15 mouse cellular contexts compared by ENCODE assay signal in the genomic region with DNA sequence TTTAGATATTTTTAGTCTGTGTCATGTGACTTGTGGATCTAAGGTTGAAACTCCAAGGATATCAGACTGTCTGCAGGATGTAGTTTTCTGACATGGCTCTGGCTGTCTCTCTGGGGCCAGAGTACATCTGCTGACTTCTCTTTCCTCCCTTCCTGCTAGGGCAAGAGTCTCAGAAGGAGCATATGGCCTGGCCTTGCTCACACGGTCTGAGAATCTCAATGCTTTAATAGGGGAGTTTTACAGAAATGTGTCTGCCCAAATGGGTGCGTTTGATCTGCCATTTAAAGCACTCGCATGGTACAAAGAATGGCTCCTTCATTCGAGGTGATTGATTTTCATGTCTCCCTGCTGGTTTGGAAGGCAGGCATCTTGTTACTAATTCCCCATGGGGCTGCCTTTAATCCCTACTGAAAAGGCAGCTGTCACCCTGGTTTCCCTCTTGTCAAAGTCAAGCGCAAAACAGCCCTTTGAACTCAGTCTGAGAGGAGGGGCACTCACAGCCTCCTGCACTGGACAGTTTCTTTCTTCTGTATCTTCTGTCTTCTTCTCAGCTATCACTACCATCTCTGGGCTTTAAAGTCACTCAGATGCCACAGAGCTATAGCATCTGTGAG.
DNase-seq lines count a peak whose midpoint lies in the region; ATAC-seq and TF ChIP-seq lines count a peak whose summit lies in the region.
"Had no signal": no experiment of that assay in that cellular context is flagged by ENCODE, and none has a peak within 500 bp of the region (broad histone marks: within the 10 kb centered on the region; RNA-seq: fewer than 3 reads in every experiment).

No protein-coding gene starts in this region.

- no peaks in the 10 kb centered on the region for H3K9me3 ChIP-seq in heart, embryonic 16.5 days (replicated peaks; ENCODE audit: control insufficient read depth, low read length)
- no peaks in the 10 kb centered on the region for H3K9me3 ChIP-seq in embryonic facial prominence, embryonic 10.5 days
- no peaks in the 10 kb centered on the region for H3K9me3 ChIP-seq in midbrain, embryonic 15.5 days
- H3K9me3 ChIP-seq: heart, embryonic 12.5 days had no signal

- H3K4me2 ChIP-seq in heart, embryonic 16.5 days (ENCODE audit: low read depth, low read length): no peak overlapping the region
- no peak overlapping the region for H3K4me2 ChIP-seq in midbrain, embryonic 15.5 days
- H3K4me2 ChIP-seq: heart, embryonic 12.5 days had no signal

- no peak overlapping the region for H3K9ac ChIP-seq in heart, embryonic 16.5 days (ENCODE audit: low read length)
- H3K9ac ChIP-seq in midbrain, embryonic 15.5 days: no peak overlapping the region
- H3K9ac ChIP-seq: heart, embryonic 12.5 days had no signal

- no peak for TF ChIP-seq POLR2A in brain, embryonic 14.5 days (IDR thresholded peaks at IDR 0.05; ENCODE audit: borderline replicate concordance, extremely low read depth, insufficient read depth, insufficient read length, poor library complexity, severe bottlenecking)

- TF ChIP-seq CTCF in brain, embryonic 14.5 days (IDR thresholded peaks at IDR 0.05; ENCODE audit: borderline replicate concordance, extremely low read depth, insufficient read depth, insufficient read length): no peak

- peaks cover 11% of the 10 kb centered on the region for H3K4me1 ChIP-seq in heart, embryonic 16.5 days (ENCODE audit: control insufficient read depth, insufficient read depth, low read length)
- peaks cover 36% of the 10 kb centered on the region for H3K4me1 ChIP-seq in embryonic facial prominence, embryonic 10.5 days
- peaks cover 17% of the 10 kb centered on the region for H3K4me1 ChIP-seq in midbrain, embryonic 15.5 days

- peak overlapping the region; percentile 26; the same call in 1 of the 2 replicates for H3K27ac ChIP-seq in heart, embryonic 16.5 days (ENCODE audit: low read length)
- no peak overlapping the region for H3K27ac ChIP-seq in embryonic facial prominence, embryonic 10.5 days (replicated peaks)
- H3K27ac ChIP-seq in midbrain, embryonic 15.5 days: peak overlapping the region; percentile 26
- H3K27ac ChIP-seq: hindbrain, postnatal 0 days; macrophage had no signal

- H3K27me3 ChIP-seq in heart, embryonic 16.5 days (ENCODE audit: control insufficient read depth, insufficient read depth, low read length): no peaks in the 10 kb centered on the region
- peaks cover 15% of the 10 kb centered on the region for H3K27me3 ChIP-seq in embryonic facial prominence, embryonic 10.5 days (replicated peaks; ENCODE audit: low read depth, poor library complexity, severe bottlenecking)
- peaks cover 9% of the 10 kb centered on the region; the same call in 1 of the 2 replicates for H3K27me3 ChIP-seq in midbrain, embryonic 15.5 days (replicated peaks)
- H3K27me3 ChIP-seq: heart, embryonic 12.5 days had no signal

- intact Hi-C loops in heart, postnatal 10 days (cut with DNase I): no loop called here

- peak; percentile 20; the same call in 1 of the 2 replicates for ATAC-seq in heart, embryonic 16.5 days (replicated peaks; ENCODE audit: extremely low read depth, insufficient read depth, low FRiP score)
- peak; percentile 82 for ATAC-seq in midbrain, embryonic 15.5 days (replicated peaks)
- ATAC-seq: hindbrain, postnatal 0 days had no signal

- H3K4me3 ChIP-seq in heart, embryonic 16.5 days (ENCODE audit: low read length): no peak overlapping the region
- H3K4me3 ChIP-seq in embryonic facial prominence, embryonic 10.5 days: no peak overlapping the region
- no peak overlapping the region for H3K4me3 ChIP-seq in midbrain, embryonic 15.5 days
- H3K4me3 ChIP-seq: erythroblast, embryonic 14.5 days; heart, embryonic 12.5 days had no signal

- DNase-seq in heart, postnatal 10 days: no peak
- peak; percentile 85 for DNase-seq in brain, embryonic 14.5 days (ENCODE audit: low read depth)
- DNase-seq in embryonic facial prominence, embryonic 10.5 days (ENCODE audit: low spot score): peak; percentile 30
- no peak for DNase-seq in right cerebral cortex, adult 2 months (ENCODE audit: low spot score in 2 of 2)
- no peak for DNase-seq in adrenal gland, postnatal 25 days
- DNase-seq: adrenal gland, postnatal 36 days; kidney, adult 2 months; lung, adult 18-20 months; spleen, adult 18-20 months had no signal

- H3K36me3 ChIP-seq in heart, embryonic 16.5 days (ENCODE audit: control insufficient read depth, insufficient read depth): no peaks in the 10 kb centered on the region
- H3K36me3 ChIP-seq in embryonic facial prominence, embryonic 10.5 days (replicated peaks): no peaks in the 10 kb centered on the region
- H3K36me3 ChIP-seq in midbrain, embryonic 15.5 days (replicated peaks): no peaks in the 10 kb centered on the region
- H3K36me3 ChIP-seq: heart, embryonic 12.5 days had no signal

- WGBS in heart, embryonic 16.5 days: 31% methylated on average over 5 of the region's 5 CpGs
- 10% methylated on average over 5 of the region's 5 CpGs for WGBS in embryonic facial prominence, embryonic 10.5 days
- 2% methylated on average over 5 of the region's 5 CpGs for WGBS in midbrain, embryonic 15.5 days

Comparison
In these comparisons a context has a peak if more than half of its experiments do, and no peak if none do; other contexts are left out.
1. DNase-seq: peak in brain, embryonic 14.5 days (single experiment) and embryonic facial prominence, embryonic 10.5 days (single experiment); none in heart, postnatal 10 days (0 of 2), right cerebral cortex, adult 2 months (0 of 2) and adrenal gland, postnatal 25 days (single experiment).